Mouse (Mus musculus) neural tube, embryonic 13.5 days (tissue): ENCODE results near the gene Cldn9. TPM values are rescaled to one million over a fixed set of nuclear protein-coding genes. Genes with fewer than 3 reads are reported as not detected.

ENCODE experiments used
- ATAC-seq: fragments of 200-750 bp; cut with Nextera tagmentation; 2 replicates; pipeline ENCODE4 v1.8.0; 2017; ENCODE audit warnings: low read depth, mild to moderate bottlenecking, moderate TSS enrichment, moderate library complexity
- H3K27ac ChIP-seq: fragments of 300-500 bp; sonication (generic); replicated peaks from 2 replicates; pipeline ENCODE4 v1.5.1; 2015; ENCODE audit warnings: moderate library complexity, mild to moderate bottlenecking, inconsistent platforms
- H3K27me3 ChIP-seq: fragments of 300-500 bp; sonication (generic); 2 replicates; pipeline ENCODE4 v1.6.1; 2015; ENCODE audit warnings: mild to moderate bottlenecking, inconsistent platforms
- H3K36me3 ChIP-seq: fragments of 300-500 bp; sonication (generic); 2 replicates; pipeline ENCODE4 v1.6.1; 2015; ENCODE audit warnings: mild to moderate bottlenecking, inconsistent platforms
- H3K4me1 ChIP-seq: fragments of 300-500 bp; sonication (generic); replicated peaks from 2 replicates; pipeline ENCODE4 v1.6.1; 2015; ENCODE audit warnings: inconsistent platforms
- H3K4me2 ChIP-seq: fragments of 300-500 bp; sonication (generic); 2 replicates; pipeline ENCODE4 v1.6.1; 2015; ENCODE audit warnings: inconsistent platforms, mild to moderate bottlenecking, moderate library complexity
- H3K4me3 ChIP-seq: fragments of 300-500 bp; sonication (generic); 2 replicates; pipeline ENCODE4 v1.5.1; 2015; ENCODE audit warnings: mild to moderate bottlenecking, inconsistent platforms
- H3K9ac ChIP-seq: fragments of 300-500 bp; sonication (generic); 2 replicates; pipeline ENCODE4 v1.6.1; 2015; ENCODE audit warnings: moderate library complexity, mild to moderate bottlenecking, inconsistent platforms
- H3K9me3 ChIP-seq: fragments of 300-500 bp; sonication (generic); 2 replicates; pipeline ENCODE4 v1.6.1; 2016; ENCODE audit warnings: inconsistent platforms
- WGBS: fragments of 180-500 bp; shearing (Covaris S2); methylation state at CpG from one replicate; pipeline ENCODE4 v1.1.7; 2015; 5-methylcytosine and 5-hydroxymethylcytosine counted together
- polyA plus RNA-seq: library from polyadenylated mRNA; unstranded; fragments of >200 nt; fragmentation: Nextera tagmentation; extraction: Ambion mirVana; gene quantifications from 2 replicates; pipeline ENCODE4 v1.2.1, GENCODE M21; 2015

Gene Cldn9
- polyA plus RNA-seq, 1 experiment from 2014 or later: 1.3 TPM

DNA sequence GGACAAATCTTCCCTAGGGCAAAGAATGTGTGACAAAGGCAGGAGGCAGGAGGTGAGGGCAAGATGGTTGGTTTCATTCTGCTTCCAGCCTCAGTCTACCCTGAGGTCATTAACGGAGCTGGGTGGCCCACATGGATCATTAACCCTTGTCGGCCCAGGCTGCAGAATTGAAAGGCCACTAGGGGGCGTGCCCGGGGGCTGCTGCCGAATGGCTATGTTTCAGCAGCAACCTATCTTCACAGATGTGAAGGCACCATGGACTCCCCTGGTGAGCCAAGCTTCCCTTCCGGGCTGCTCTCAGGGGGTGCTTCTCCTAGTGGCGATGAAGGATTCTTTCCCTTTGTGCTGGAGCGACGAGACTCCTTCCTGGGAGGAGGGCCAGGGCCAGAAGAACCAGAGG is 22.3 kb downstream of the Cldn9 start:
- peaks cover 7% of the 10 kb centered on the region; the same call in 1 of the 2 replicates for H3K36me3 ChIP-seq
- ATAC-seq: no peak
- no peak overlapping the region for H3K9ac ChIP-seq
- H3K4me1 ChIP-seq: peaks cover 8% of the 10 kb centered on the region
- 1% methylated on average over 9 of the region's 9 CpGs for WGBS
- H3K4me2 ChIP-seq: no peak overlapping the region
- no peak overlapping the region for H3K27ac ChIP-seq
- H3K4me3 ChIP-seq: no peak overlapping the region
- peaks cover 52% of the 10 kb centered on the region for H3K27me3 ChIP-seq
- no peaks in the 10 kb centered on the region for H3K9me3 ChIP-seq

DNA sequence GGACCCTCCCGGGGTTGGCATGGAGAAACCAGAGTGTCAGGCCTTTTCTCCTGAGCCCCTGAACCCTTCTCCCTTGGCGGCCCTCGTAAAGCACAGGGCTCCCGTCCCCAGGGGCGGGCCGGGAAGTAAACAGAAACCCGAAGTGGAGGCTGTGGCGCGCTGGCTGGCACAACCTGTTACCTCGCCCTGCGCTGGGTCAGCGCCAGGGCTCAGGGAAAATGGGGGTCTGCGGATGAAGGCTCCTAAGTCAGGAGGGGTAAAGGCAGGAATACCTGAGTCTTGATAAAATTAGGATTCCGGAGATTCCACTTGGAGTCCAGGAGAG is 23.0 kb downstream of the Cldn9 start:
- no peak for ATAC-seq
- H3K4me1 ChIP-seq: peaks cover 8% of the 10 kb centered on the region
- WGBS: 3% methylated on average over 14 of the region's 14 CpGs
- no peak overlapping the region for H3K4me2 ChIP-seq
- H3K36me3 ChIP-seq: no peaks in the 10 kb centered on the region
- H3K27me3 ChIP-seq: peaks cover 54% of the 10 kb centered on the region
- H3K9me3 ChIP-seq: no peaks in the 10 kb centered on the region
- H3K4me3 ChIP-seq: no peak overlapping the region
- H3K27ac ChIP-seq: no peak overlapping the region
- no peak overlapping the region for H3K9ac ChIP-seq

DNA sequence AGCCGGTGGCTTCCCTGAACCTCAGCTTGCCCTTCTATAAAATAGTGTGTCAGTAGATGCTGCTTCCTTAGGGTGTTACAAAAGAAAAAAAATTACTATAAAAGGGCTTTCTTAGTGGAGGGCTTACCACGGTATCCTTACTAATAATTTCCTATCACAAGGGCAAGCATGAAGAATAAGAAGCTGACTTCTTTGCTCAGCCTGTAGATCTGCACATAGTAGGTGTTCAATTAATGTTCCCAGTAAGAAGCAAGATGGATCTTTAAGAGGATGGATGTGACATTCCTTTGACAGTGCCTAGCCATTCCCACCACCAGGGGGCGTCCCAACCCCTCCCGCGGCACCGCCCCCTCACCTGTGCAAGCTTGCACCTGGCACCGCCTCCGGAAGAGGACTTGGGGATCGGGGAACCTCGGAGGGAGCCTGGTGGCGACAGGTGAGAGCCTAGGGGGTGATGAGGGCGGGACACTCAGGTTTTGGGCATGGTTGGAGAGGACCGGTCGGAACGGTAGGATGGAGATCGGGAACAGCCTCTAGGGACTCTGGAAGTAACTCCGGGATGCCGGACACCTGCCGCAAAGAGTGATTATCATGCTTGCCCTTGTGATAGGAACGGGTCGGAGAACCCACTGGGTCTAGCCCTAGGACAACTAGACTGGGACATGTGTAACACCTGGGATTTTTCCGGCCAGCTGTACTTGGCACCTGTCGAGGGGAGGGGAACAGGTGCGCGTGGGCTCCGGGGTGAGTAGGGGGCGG is 23.5 kb downstream of the Cldn9 start, which contains the start of gene Bicdl2:
Bicdl2 (plus strand) TSS at position 390 of the 759 bp plus-strand sequence.
- 6% methylated on average over 27 of the region's 27 CpGs for WGBS

GRCm38 (mm10) chr17:23658450-23658849 is 25.4 kb downstream of the Cldn9 start:
- 87% methylated on average over 3 of the region's 3 CpGs for WGBS
- peaks cover 8% of the 10 kb centered on the region for H3K4me1 ChIP-seq
- H3K9ac ChIP-seq: no peak overlapping the region
- no peak overlapping the region for H3K4me3 ChIP-seq
- no peaks in the 10 kb centered on the region for H3K9me3 ChIP-seq
- no peak overlapping the region for H3K27ac ChIP-seq
- no peak for ATAC-seq
- H3K4me2 ChIP-seq: no peak overlapping the region
- H3K27me3 ChIP-seq: peaks cover 55% of the 10 kb centered on the region
- no peaks in the 10 kb centered on the region for H3K36me3 ChIP-seq

More for the DNA sequence above, 23.5 kb downstream of the Cldn9 start, which contains the start of gene Bicdl2:
- H3K36me3 ChIP-seq: no peaks in the 10 kb centered on the region
- ATAC-seq: no peak
- peaks cover 54% of the 10 kb centered on the region for H3K27me3 ChIP-seq
- H3K4me3 ChIP-seq: no peak within 1 kb of the TSS
- no peak within 1 kb of the TSS for H3K9ac ChIP-seq
- peaks cover 8% of the 10 kb centered on the region for H3K4me1 ChIP-seq
- no peaks in the 10 kb centered on the region for H3K9me3 ChIP-seq
- H3K27ac ChIP-seq: no peak within 1 kb of the TSS
- no peak within 1 kb of the TSS for H3K4me2 ChIP-seq

- Histone ChIP-seq H3K4me3 (no peak overlapping the region), H3K9me3 (no peaks in the 10 kb centered on the region), H3K4me1 (no peaks in the 10 kb centered on the region), H3K27me3 (peaks cover 14% of the 10 kb centered on the region), H3K36me3 (no peaks in the 10 kb centered on the region), H3K27ac (no peak overlapping the region), H3K4me2 (no peak overlapping the region), H3K9ac (no peak overlapping the region)
- no peak for ATAC-seq
- 56% methylated on average over 2 of the region's 2 CpGs for WGBS
Observed at GRCm38 (mm10) chr17:23654410-23654809, 29.4 kb downstream of the Cldn9 start.

- ATAC-seq: no peak
- Histone ChIP-seq H3K9ac (no peak overlapping the region), H3K9me3 (no peaks in the 10 kb centered on the region), H3K4me2 (no peak overlapping the region), H3K27me3 (peaks cover 10% of the 10 kb centered on the region), H3K36me3 (no peaks in the 10 kb centered on the region), H3K4me1 (no peaks in the 10 kb centered on the region), H3K27ac (no peak overlapping the region), H3K4me3 (no peak overlapping the region)
- 59% methylated on average over 6 of the region's 6 CpGs for WGBS
Observed at GRCm38 (mm10) chr17:23654001-23654400, 29.8 kb downstream of the Cldn9 start.

DNA sequence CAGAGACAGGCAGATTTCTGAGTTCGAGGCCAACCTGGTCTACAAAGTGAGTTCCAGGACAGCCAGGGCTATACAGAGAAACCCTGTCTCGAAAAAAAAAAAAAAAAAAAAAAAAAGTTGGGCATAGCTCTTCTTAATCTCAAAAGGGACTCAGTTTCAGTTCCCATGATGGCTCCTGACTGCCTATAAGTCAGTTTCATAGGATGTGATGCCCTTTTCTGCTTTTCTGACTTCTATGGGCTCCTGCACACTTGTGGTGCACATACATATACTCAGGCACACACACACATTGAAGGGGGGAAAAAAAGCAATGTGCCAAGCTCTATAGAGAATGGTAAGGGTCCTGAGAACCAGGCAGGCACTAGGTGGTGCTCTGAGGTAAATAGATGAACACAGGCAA is 30.5 kb downstream of the Cldn9 start:
- H3K9me3 ChIP-seq: no peaks in the 10 kb centered on the region
- 67% methylated on average over 2 of the region's 2 CpGs for WGBS
- H3K4me1 ChIP-seq: no peaks in the 10 kb centered on the region
- H3K27ac ChIP-seq: no peak overlapping the region
- H3K4me2 ChIP-seq: no peak overlapping the region
- no peak overlapping the region for H3K9ac ChIP-seq
- H3K27me3 ChIP-seq: peaks cover 7% of the 10 kb centered on the region; the same call in 1 of the 2 replicates
- ATAC-seq: no peak
- H3K4me3 ChIP-seq: no peak overlapping the region
- no peaks in the 10 kb centered on the region for H3K36me3 ChIP-seq

DNA sequence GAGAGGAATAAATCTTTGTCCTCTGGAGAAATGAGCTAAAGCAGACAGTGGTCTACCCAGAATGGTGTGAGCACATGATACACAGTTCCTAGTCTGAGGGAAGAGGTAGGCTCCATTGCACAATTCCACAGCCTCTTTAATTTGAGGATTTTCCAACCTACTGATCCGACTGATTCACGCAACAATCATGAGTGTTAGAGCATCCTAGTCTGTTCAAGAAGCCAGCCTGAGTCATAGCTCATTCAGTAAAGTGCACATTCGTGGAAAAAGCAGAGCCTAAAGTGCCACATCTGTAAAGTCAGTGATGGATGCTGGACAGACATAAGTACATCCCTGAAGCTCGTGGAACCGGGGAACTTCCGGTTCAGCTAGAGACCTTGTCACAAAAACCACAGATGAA is 32.5 kb downstream of the Cldn9 start:
- H3K4me2 ChIP-seq: no peak overlapping the region
- no peak overlapping the region for H3K27ac ChIP-seq
- H3K4me3 ChIP-seq: no peak overlapping the region
- no peaks in the 10 kb centered on the region for H3K4me1 ChIP-seq
- 83% methylated on average over 6 of the region's 6 CpGs for WGBS
- H3K36me3 ChIP-seq: no peaks in the 10 kb centered on the region
- H3K9ac ChIP-seq: no peak overlapping the region
- peaks cover 13% of the 10 kb centered on the region for H3K27me3 ChIP-seq
- no peak for ATAC-seq
- no peaks in the 10 kb centered on the region for H3K9me3 ChIP-seq

GRCm38 (mm10) chr17:23645894-23646293 is 37.9 kb downstream of the Cldn9 start:
- no peak overlapping the region for H3K9ac ChIP-seq
- WGBS: 32% methylated on average over 10 of the region's 10 CpGs
- H3K4me2 ChIP-seq: no peak overlapping the region
- H3K36me3 ChIP-seq: no peaks in the 10 kb centered on the region
- ATAC-seq: no peak
- H3K27ac ChIP-seq: no peak overlapping the region
- H3K27me3 ChIP-seq: peaks cover 42% of the 10 kb centered on the region
- H3K9me3 ChIP-seq: no peaks in the 10 kb centered on the region
- no peak overlapping the region for H3K4me3 ChIP-seq
- H3K4me1 ChIP-seq: peaks cover 11% of the 10 kb centered on the region

GRCm38 (mm10) chr17:23644613-23645495 is 39.0 kb downstream of the Cldn9 start, which contains the start of gene Mmp25:
Gene Mmp25 (minus strand): TSS chr17:23645277.
- peak; percentile 43 for ATAC-seq
- WGBS: under 1% methylated on average over 58 of the region's 58 CpGs

More at GRCm38 (mm10) chr17:23644613-23645495, 39.0 kb downstream of the Cldn9 start, which contains the start of gene Mmp25:
- 0 out of 2 replicates have a peak within 1 kb of the TSS, but pooled peaks have one; percentile 13 for H3K27ac ChIP-seq
- peaks cover 11% of the 10 kb centered on the region for H3K4me1 ChIP-seq
- H3K27me3 ChIP-seq: peaks cover 42% of the 10 kb centered on the region
- H3K36me3 ChIP-seq: no peaks in the 10 kb centered on the region
- peak within 1 kb of the TSS; percentile 63 for H3K9ac ChIP-seq
- peak within 1 kb of the TSS; percentile 69 for H3K4me2 ChIP-seq
- peak within 1 kb of the TSS; percentile 41 for H3K4me3 ChIP-seq
- no peaks in the 10 kb centered on the region for H3K9me3 ChIP-seq
